Mouse (Mus musculus) midbrain, embryonic 12.5 days (tissue): ENCODE measurements around the gene Faiml. TPM values are rescaled to one million over a fixed set of nuclear protein-coding genes. Genes with fewer than 3 reads are reported as not detected.

Experiments used
- ATAC-seq: fragments of 200-750 bp; cut with Nextera tagmentation; 2 replicates; pipeline ENCODE4 v1.8.0; 2017; ENCODE audit warnings: low read depth, moderate TSS enrichment, moderate library complexity; ENCODE audit not compliant: low FRiP score
- H3K27ac ChIP-seq: fragments of 300-500 bp; sonication (generic); replicated peaks from 2 replicates; pipeline ENCODE4 v1.5.1; 2016; ENCODE audit warnings: mild to moderate bottlenecking
- H3K27me3 ChIP-seq: fragments of 300-500 bp; sonication (generic); 2 replicates; pipeline ENCODE4 v1.6.1; 2016; ENCODE audit warnings: mild to moderate bottlenecking
- H3K36me3 ChIP-seq: fragments of 300-500 bp; sonication (generic); 2 replicates; pipeline ENCODE4 v1.6.1; 2016
- H3K4me1 ChIP-seq: fragments of 300-500 bp; sonication (generic); 2 replicates; pipeline ENCODE4 v1.6.1; 2016
- H3K4me2 ChIP-seq: fragments of 300-500 bp; sonication (generic); replicated peaks from 2 replicates; pipeline ENCODE4 v1.6.1; 2016; ENCODE audit warnings: mild to moderate bottlenecking, moderate library complexity
- H3K4me3 ChIP-seq: fragments of 300-500 bp; sonication (generic); 2 replicates; pipeline ENCODE4 v1.5.1; 2016; ENCODE audit warnings: mild to moderate bottlenecking
- H3K9ac ChIP-seq: fragments of 300-500 bp; sonication (generic); replicated peaks from 2 replicates; pipeline ENCODE4 v1.6.1; 2016; ENCODE audit warnings: mild to moderate bottlenecking, moderate library complexity
- H3K9me3 ChIP-seq: fragments of 300-500 bp; sonication (generic); 2 replicates; pipeline ENCODE4 v1.6.1; 2016; ENCODE audit warnings: mild to moderate bottlenecking
- WGBS: fragments of 180-500 bp; shearing (Covaris S2); methylation state at CpG from one replicate; pipeline ENCODE4 v1.1.7; 2016; 5-methylcytosine and 5-hydroxymethylcytosine counted together
- polyA plus RNA-seq: library from polyadenylated mRNA; unstranded; fragments of >200 nt; fragmentation: Nextera tagmentation; extraction: Ambion mirVana; gene quantifications from 2 replicates; pipeline ENCODE4 v1.2.1, GENCODE M21; 2016

Gene Faiml
- polyA plus RNA-seq, 1 experiment from 2014 or later: not detected

- peaks cover 10% of the 10 kb centered on the region; the same call in 1 of the 2 replicates for H3K4me1 ChIP-seq
- no peak overlapping the region for H3K9ac ChIP-seq
- peaks cover 3% of the 10 kb centered on the region; the same call in 1 of the 2 replicates for H3K27me3 ChIP-seq
- no peak overlapping the region for H3K4me3 ChIP-seq
- H3K4me2 ChIP-seq: no peak overlapping the region
- no peak overlapping the region for H3K27ac ChIP-seq
- no peaks in the 10 kb centered on the region for H3K36me3 ChIP-seq
- ATAC-seq: no peak
- WGBS: 80% methylated on average over 1 of the region's 1 CpGs
- no peaks in the 10 kb centered on the region for H3K9me3 ChIP-seq
These were observed 2.2 kb upstream of the Faiml start for GRCm38 (mm10) chr9:99239256-99239655.

- Histone ChIP-seq H3K27me3 (peaks cover 3% of the 10 kb centered on the region; the same call in 1 of the 2 replicates), H3K4me3 (no peak overlapping the region), H3K36me3 (no peaks in the 10 kb centered on the region), H3K4me2 (no peak overlapping the region), H3K4me1 (0 out of 2 replicates have a peak, but pooled peaks cover 5% of the 10 kb centered on the region), H3K27ac (no peak overlapping the region), H3K9me3 (no peaks in the 10 kb centered on the region), H3K9ac (no peak overlapping the region)
- ATAC-seq: no peak
- 59% methylated on average over 10 of the region's 10 CpGs for WGBS
These were observed 1.2 kb upstream of the Faiml start for GRCm38 (mm10) chr9:99238276-99238675.

GRCm38 (mm10) chr9:99229450-99229849 lies 7.6 kb downstream of the Faiml start:
- Histone ChIP-seq H3K9me3 (no peaks in the 10 kb centered on the region), H3K4me3 (no peak overlapping the region), H3K4me2 (no peak overlapping the region), H3K27ac (no peak overlapping the region), H3K27me3 (no peaks in the 10 kb centered on the region), H3K4me1 (no peaks in the 10 kb centered on the region), H3K36me3 (no peaks in the 10 kb centered on the region), H3K9ac (no peak overlapping the region)
- ATAC-seq: no peak
- WGBS: 84% methylated on average over 14 of the region's 14 CpGs

- no peak overlapping the region for H3K27ac ChIP-seq
- no peaks in the 10 kb centered on the region for H3K4me1 ChIP-seq
- 48% methylated on average over 3 of the region's 3 CpGs for WGBS
- H3K27me3 ChIP-seq: no peaks in the 10 kb centered on the region
- no peak overlapping the region for H3K4me3 ChIP-seq
- H3K9me3 ChIP-seq: no peaks in the 10 kb centered on the region
- no peak overlapping the region for H3K9ac ChIP-seq
- no peak for ATAC-seq
- H3K36me3 ChIP-seq: no peaks in the 10 kb centered on the region
- H3K4me2 ChIP-seq: no peak overlapping the region
These were observed 12.5 kb downstream of the Faiml start for GRCm38 (mm10) chr9:99224583-99224982.

- Histone ChIP-seq H3K4me1 (no peaks in the 10 kb centered on the region), H3K27me3 (no peaks in the 10 kb centered on the region), H3K4me2 (no peak overlapping the region), H3K4me3 (no peak overlapping the region), H3K36me3 (no peaks in the 10 kb centered on the region), H3K27ac (no peak overlapping the region), H3K9me3 (no peaks in the 10 kb centered on the region), H3K9ac (no peak overlapping the region)
- ATAC-seq: no peak
- WGBS: 93% methylated on average over 4 of the region's 4 CpGs
These were observed 15.4 kb downstream of the Faiml start for GRCm38 (mm10) chr9:99221636-99222035.

- no peak for ATAC-seq
- H3K36me3 ChIP-seq: no peaks in the 10 kb centered on the region
- H3K4me1 ChIP-seq: no peaks in the 10 kb centered on the region
- H3K9me3 ChIP-seq: no peaks in the 10 kb centered on the region
- H3K27ac ChIP-seq: no peak overlapping the region
- no peak overlapping the region for H3K4me3 ChIP-seq
- 36% methylated on average over 6 of the region's 6 CpGs for WGBS
- H3K9ac ChIP-seq: no peak overlapping the region
- no peaks in the 10 kb centered on the region for H3K27me3 ChIP-seq
- no peak overlapping the region for H3K4me2 ChIP-seq
These were observed 18.9 kb downstream of the Faiml start for GRCm38 (mm10) chr9:99217999-99218719.

GRCm38 (mm10) chr9:99216182-99216581 lies 20.9 kb downstream of the Faiml start:
- ATAC-seq: no peak
- Histone ChIP-seq H3K27ac (no peak overlapping the region), H3K4me1 (no peaks in the 10 kb centered on the region), H3K9me3 (no peaks in the 10 kb centered on the region), H3K4me2 (no peak overlapping the region), H3K9ac (no peak overlapping the region), H3K36me3 (no peaks in the 10 kb centered on the region), H3K27me3 (no peaks in the 10 kb centered on the region), H3K4me3 (no peak overlapping the region)
- 79% methylated on average over 2 of the region's 2 CpGs for WGBS

GRCm38 (mm10) chr9:99212643-99213042 lies 24.4 kb downstream of the Faiml start:
- H3K9me3 ChIP-seq: no peaks in the 10 kb centered on the region
- H3K9ac ChIP-seq: no peak overlapping the region
- H3K4me3 ChIP-seq: no peak overlapping the region
- H3K4me1 ChIP-seq: 0 out of 2 replicates have a peak, but pooled peaks cover 3% of the 10 kb centered on the region
- no peaks in the 10 kb centered on the region for H3K27me3 ChIP-seq
- no peak overlapping the region for H3K27ac ChIP-seq
- ATAC-seq: no peak
- WGBS: 79% methylated on average over 2 of the region's 2 CpGs
- no peak overlapping the region for H3K4me2 ChIP-seq
- H3K36me3 ChIP-seq: no peaks in the 10 kb centered on the region

- Histone ChIP-seq H3K9ac (no peak overlapping the region), H3K27ac (no peak overlapping the region), H3K4me2 (no peak overlapping the region), H3K36me3 (no peaks in the 10 kb centered on the region), H3K9me3 (no peaks in the 10 kb centered on the region), H3K27me3 (no peaks in the 10 kb centered on the region), H3K4me1 (peaks cover 4% of the 10 kb centered on the region; the same call in 1 of the 2 replicates), H3K4me3 (no peak overlapping the region)
- ATAC-seq: no peak
- 92% methylated on average over 8 of the region's 8 CpGs for WGBS
These were observed 53.9 kb downstream of the Faiml start for GRCm38 (mm10) chr9:99183043-99183670.

- Histone ChIP-seq H3K4me2 (no peak overlapping the region), H3K27me3 (no peaks in the 10 kb centered on the region), H3K27ac (no peak overlapping the region), H3K9ac (no peak overlapping the region), H3K4me3 (no peak overlapping the region), H3K9me3 (no peaks in the 10 kb centered on the region), H3K4me1 (peaks cover 4% of the 10 kb centered on the region; the same call in 1 of the 2 replicates), H3K36me3 (no peaks in the 10 kb centered on the region)
- WGBS: 90% methylated on average over 7 of the region's 7 CpGs
- no peak for ATAC-seq
These were observed 54.9 kb downstream of the Faiml start for GRCm38 (mm10) chr9:99182121-99182520.

- 59% methylated on average over 8 of the region's 8 CpGs for WGBS
- H3K9ac ChIP-seq: no peak overlapping the region
- no peak overlapping the region for H3K4me3 ChIP-seq
These were observed 56.8 kb downstream of the Faiml start for GRCm38 (mm10) chr9:99180272-99180671.

More at GRCm38 (mm10) chr9:99180272-99180671, 56.8 kb downstream of the Faiml start:
- H3K27me3 ChIP-seq: no peaks in the 10 kb centered on the region
- H3K4me1 ChIP-seq: peaks cover 4% of the 10 kb centered on the region; the same call in 1 of the 2 replicates
- no peak overlapping the region for H3K27ac ChIP-seq
- no peak overlapping the region for H3K4me2 ChIP-seq
- no peak for ATAC-seq
- no peaks in the 10 kb centered on the region for H3K9me3 ChIP-seq
- H3K36me3 ChIP-seq: no peaks in the 10 kb centered on the region
